10 mouse cellular contexts compared by ENCODE assay signal in genomic region chr19:32266385-32267252, GRCm38 (mm10).
DNase-seq lines count a peak whose midpoint lies in the region; ATAC-seq lines count a peak whose summit lies in the region.
"Had no signal": no experiment of that assay in that cellular context is flagged by ENCODE, and none has a peak within 500 bp of the region (broad histone marks: within the 10 kb centered on the region; RNA-seq: fewer than 3 reads in every experiment).

No protein-coding gene starts in this region.

- ATAC-seq in frontal cortex, adult (ENCODE audit: low TSS enrichment): peak; percentile 79
- ATAC-seq in megakaryocyte-erythroid progenitor cell, adult 5-6 weeks (replicated peaks; ENCODE audit: low FRiP score, low TSS enrichment, poor library complexity, severe bottlenecking): 0 out of 2 replicates have a peak, but pooled peaks have one; percentile 35
- ATAC-seq: midbrain, embryonic 13.5 days had no signal

- DNase-seq in frontal cortex, postnatal 14 days (ENCODE audit: low spot score in 2 of 2): no peak
- peak; percentile 62 to 71 for DNase-seq in spleen, adult 18-20 months
- no peak for DNase-seq in spleen, postnatal 4 days (ENCODE audit: low spot score in 2 of 2)
- no peak for DNase-seq in embryo, embryonic 10 days (ENCODE audit: low spot score)
- DNase-seq in left cerebral cortex, adult 18-20 months (ENCODE audit: low spot score in 2 of 2): no peak
- DNase-seq in lung, postnatal 14 days: no peak
- DNase-seq: adrenal gland, postnatal 10 days had no signal

Comparison
In these comparisons a context has a peak if more than half of its experiments do, and no peak if none do; other contexts are left out.
1. DNase-seq: peak in spleen, adult 18-20 months (2 of 2); none in frontal cortex, postnatal 14 days (0 of 2), spleen, postnatal 4 days (0 of 2), embryo, embryonic 10 days (single experiment), left cerebral cortex, adult 18-20 months (0 of 2) and lung, postnatal 14 days (single experiment).